Mouse (Mus musculus) testis, adult 2 months (tissue): ENCODE results near the gene 2300003K06Rik. TPM values are rescaled to one million over a fixed set of nuclear protein-coding genes. Genes with fewer than 3 reads are reported as not detected.
"Not testable (repeated sequence)": the region's sequence is repeated elsewhere in the genome, so short reads cannot be mapped to it uniquely, and the experiment has no call there.

Source experiments
- H3K27ac ChIP-seq: fragments of 200-500 bp; 2 replicates; pipeline ENCODE4 v1.5.1; 2012; ENCODE audit warnings: low read depth, low read length; ENCODE audit not compliant: control insufficient read depth, insufficient read depth
- H3K27me3 ChIP-seq: fragments of 200-500 bp; 2 replicates; pipeline ENCODE4 v1.6.1; 2012; ENCODE audit warnings: mild to moderate bottlenecking, low read length, moderate library complexity; ENCODE audit not compliant: control insufficient read depth, insufficient read depth
- H3K36me3 ChIP-seq: fragments of 200-500 bp; 2 replicates; pipeline ENCODE4 v1.6.1; 2012; ENCODE audit warnings: mild to moderate bottlenecking, low read length; ENCODE audit not compliant: control insufficient read depth, insufficient read depth
- H3K4me1 ChIP-seq: fragments of 200-500 bp; 2 replicates; pipeline ENCODE4 v1.6.1; 2012; ENCODE audit warnings: low read length; ENCODE audit not compliant: control insufficient read depth, insufficient read depth
- H3K4me3 ChIP-seq: fragments of 200-500 bp; 2 replicates; pipeline ENCODE4 v1.5.1; 2012; ENCODE audit warnings: low read depth, mild to moderate bottlenecking, low read length, moderate library complexity, mixed read lengths; ENCODE audit not compliant: control insufficient read depth
- CTCF ChIP-seq: fragments of 200-500 bp; IDR thresholded peaks from 2 replicates; pipeline ENCODE4 v1.5.1; 2012; ENCODE audit warnings: low read depth, mild to moderate bottlenecking, inconsistent platforms, low read length, moderate library complexity; ENCODE audit not compliant: control insufficient read depth, insufficient read depth, insufficient replicate concordance
- POLR2A ChIP-seq: fragments of 200-500 bp; IDR thresholded peaks from 2 replicates; pipeline ENCODE4 v1.6.1; 2012; ENCODE audit warnings: low read depth, mild to moderate bottlenecking, inconsistent platforms, low read length, moderate library complexity; ENCODE audit not compliant: control insufficient read depth
- polyA plus RNA-seq: library from polyadenylated mRNA; depleted of rRNA; stranded (reverse); fragments of >200 nt; gene quantifications from 2 replicates; pipeline ENCODE4 v1.2.3, GENCODE M21; 2012; rRNA removed

2300003K06Rik gene
- polyA plus RNA-seq, 1 experiment, result not detected

- Histone ChIP-seq H3K4me3 (no peak overlapping the region), H3K4me1 (no peaks in the 10 kb centered on the region), H3K27me3 (no peaks in the 10 kb centered on the region), H3K27ac (no peak overlapping the region), H3K36me3 (no peaks in the 10 kb centered on the region)
- TF ChIP-seq POLR2A (no peak), CTCF (no peak)
Measured at GRCm38 (mm10) chr11:99846746-99847145, 8.9 kb upstream of the 2300003K06Rik start.

DNA sequence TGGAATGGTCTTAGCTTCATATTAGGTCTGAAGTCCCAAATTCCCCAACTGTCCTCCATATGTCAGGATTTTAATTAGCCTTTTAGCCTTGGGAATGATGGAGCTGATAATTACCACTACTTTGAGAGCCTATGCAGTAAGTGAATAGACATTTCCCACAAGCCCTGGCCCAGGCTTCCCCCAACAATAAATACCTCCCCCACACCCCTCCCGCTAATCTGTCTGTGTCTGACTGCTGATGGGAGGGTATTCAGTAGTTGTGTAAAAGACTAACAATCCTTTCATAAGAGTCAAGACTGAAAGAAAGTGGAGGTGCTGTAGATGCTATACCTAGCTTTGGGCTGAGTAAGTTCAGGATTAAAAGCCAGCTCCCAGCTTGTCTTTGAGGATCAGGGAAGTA, 4.3 kb upstream of the 2300003K06Rik start:
- Histone ChIP-seq H3K4me3 (no peak overlapping the region), H3K36me3 (no peaks in the 10 kb centered on the region), H3K27me3 (no peaks in the 10 kb centered on the region), H3K4me1 (no peaks in the 10 kb centered on the region; the same call in none of the 2 replicates), H3K27ac (no peak overlapping the region)
- TF ChIP-seq POLR2A (no peak), CTCF (no peak)

GRCm38 (mm10) chr11:99815566-99815965, 22.3 kb downstream of the 2300003K06Rik start, which contains the start of gene Gm11564:
TSS of gene Gm11564 (minus strand) at chr11:99815666.
- H3K27ac ChIP-seq, H3K36me3 ChIP-seq, H3K27me3 ChIP-seq, H3K4me3 ChIP-seq, H3K4me1 ChIP-seq: not testable (repeated sequence)

DNA sequence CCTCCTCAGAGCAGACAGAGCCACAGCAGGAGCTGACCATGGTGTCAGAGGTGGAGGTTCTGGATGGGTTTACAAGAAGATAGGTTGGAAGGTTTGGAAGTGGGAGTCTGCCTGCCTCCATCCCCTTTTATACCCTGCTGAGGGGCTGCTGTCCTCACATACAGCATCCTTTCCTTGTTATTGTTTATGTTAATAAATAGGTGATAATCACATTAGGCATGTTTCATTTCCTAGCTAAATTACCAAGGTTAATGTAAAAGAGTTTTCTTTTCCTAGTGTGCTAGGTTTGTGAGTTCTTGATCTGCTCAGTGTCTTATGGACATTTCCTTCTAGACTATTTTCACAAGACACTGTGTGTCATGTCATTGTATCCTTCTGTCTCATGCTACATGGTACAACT, 28.1 kb downstream of the 2300003K06Rik start, which contains the start of gene Krtap4-13:
Gene Krtap4-13 (minus strand): TSS at position 101 of the 400 bp plus-strand sequence.
- H3K4me1 ChIP-seq, H3K27ac ChIP-seq, H3K36me3 ChIP-seq, H3K27me3 ChIP-seq, H3K4me3 ChIP-seq: not testable (repeated sequence)

DNA sequence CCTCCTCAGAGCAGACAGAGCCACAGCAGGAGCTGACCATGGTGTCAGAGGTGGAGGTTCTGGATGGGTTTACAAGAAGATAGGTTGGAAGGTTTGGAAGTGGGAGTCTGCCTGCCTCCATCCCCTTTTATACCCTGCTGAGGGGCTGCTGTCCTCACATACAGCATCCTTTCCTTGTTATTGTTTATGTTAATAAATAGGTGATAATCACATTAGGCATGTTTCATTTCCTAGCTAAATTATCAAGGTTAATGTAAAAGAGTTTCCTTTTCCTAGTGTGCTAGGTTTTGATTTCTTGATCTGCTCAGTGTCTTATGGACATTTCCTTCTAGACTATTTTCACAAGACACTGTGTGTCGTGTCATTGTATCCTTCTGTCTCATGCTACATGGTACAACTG, 33.5 kb downstream of the 2300003K06Rik start, which contains the start of gene Gm11554:
Gene Gm11554 (minus strand): TSS at position 101 of the 400 bp plus-strand sequence.
- H3K4me1 ChIP-seq, H3K4me3 ChIP-seq, H3K36me3 ChIP-seq, H3K27me3 ChIP-seq, H3K27ac ChIP-seq: not testable (repeated sequence)

DNA sequence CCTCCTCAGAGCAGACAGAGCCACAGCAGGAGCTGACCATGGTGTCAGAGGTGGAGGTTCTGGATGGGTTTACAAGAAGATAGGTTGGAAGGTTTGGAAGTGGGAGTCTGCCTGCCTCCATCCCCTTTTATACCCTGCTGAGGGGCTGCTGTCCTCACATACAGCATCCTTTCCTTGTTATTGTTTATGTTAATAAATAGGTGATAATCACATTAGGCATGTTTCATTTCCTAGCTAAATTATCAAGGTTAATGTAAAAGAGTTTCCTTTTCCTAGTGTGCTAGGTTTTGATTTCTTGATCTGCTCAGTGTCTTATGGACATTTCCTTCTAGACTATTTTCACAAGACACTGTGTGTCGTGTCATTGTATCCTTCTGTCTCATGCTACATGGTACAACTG, 39.0 kb downstream of the 2300003K06Rik start, which contains the start of gene Gm11569:
Gene Gm11569 (minus strand): TSS at position 101 of the 400 bp plus-strand sequence.
- not testable (repeated sequence) for H3K4me3 ChIP-seq, H3K27ac ChIP-seq, H3K27me3 ChIP-seq, H3K36me3 ChIP-seq, H3K4me1 ChIP-seq

GRCm38 (mm10) chr11:99793367-99793766, 44.5 kb downstream of the 2300003K06Rik start, which contains the start of gene Gm11596:
TSS of gene Gm11596 (minus strand) at chr11:99793467.
- no peaks in the 10 kb centered on the region for H3K4me1 ChIP-seq
- H3K27ac ChIP-seq, result no peak within 1 kb of the TSS
- H3K4me3 ChIP-seq, result no peak within 1 kb of the TSS

More at GRCm38 (mm10) chr11:99793367-99793766, 44.5 kb downstream of the 2300003K06Rik start, which contains the start of gene Gm11596:
- TF ChIP-seq POLR2A (no peak), CTCF (no peak)
- H3K36me3 ChIP-seq, result no peaks in the 10 kb centered on the region
- H3K27me3 ChIP-seq, result no peaks in the 10 kb centered on the region

Other genes starting within 250 kb of the 2300003K06Rik start
- gene Krtap1-3, start 246.7 kb downstream of the 2300003K06Rik start, polyA plus RNA-seq, result 0.12 TPM in 1 of 2 replicates, not detected in the other
- not detected in 2 replicates for gene Krtap9-3, start 240.0 kb downstream of the 2300003K06Rik start, polyA plus RNA-seq
- not detected in 2 replicates for gene Gm11938, start 234.8 kb downstream of the 2300003K06Rik start, polyA plus RNA-seq
- gene Gm11937, start 227.9 kb downstream of the 2300003K06Rik start, polyA plus RNA-seq, result not detected in 2 replicates
- 0.13 and 0.26 TPM in 2 replicates for gene Krtap2-4, start 223.2 kb downstream of the 2300003K06Rik start, polyA plus RNA-seq
- not detected in 2 replicates for gene Gm11562, start 217.6 kb downstream of the 2300003K06Rik start, polyA plus RNA-seq
- gene Krtap4-1, start 209.8 kb downstream of the 2300003K06Rik start, polyA plus RNA-seq, result not detected in 2 replicates
- not detected in 2 replicates for gene Krtap4-2, start 203.0 kb downstream of the 2300003K06Rik start, polyA plus RNA-seq
- gene Krtap4-7, start 194.0 kb downstream of the 2300003K06Rik start, polyA plus RNA-seq, result not detected in 2 replicates
- gene Gm11555, start 187.8 kb downstream of the 2300003K06Rik start, polyA plus RNA-seq, result not detected in 2 replicates
- gene Gm11563, start 179.1 kb downstream of the 2300003K06Rik start, polyA plus RNA-seq, result not detected in 2 replicates
- gene Krtap4-6, start 172.1 kb downstream of the 2300003K06Rik start, polyA plus RNA-seq, result 0.15 TPM in 1 of 2 replicates, not detected in the other
- gene Gm14190, start 147.3 kb downstream of the 2300003K06Rik start, polyA plus RNA-seq, result not detected in 2 replicates
- gene Gm14180, start 103.8 kb downstream of the 2300003K06Rik start, polyA plus RNA-seq, result not detected in 2 replicates
- not detected in 2 replicates for gene Gm11595, start 65.2 kb downstream of the 2300003K06Rik start, polyA plus RNA-seq
- gene Krtap4-8, start 57.4 kb downstream of the 2300003K06Rik start, polyA plus RNA-seq, result not detected in 2 replicates
- gene Krtap4-9, start 52.9 kb downstream of the 2300003K06Rik start, polyA plus RNA-seq, result not detected in 2 replicates
- not detected in 2 replicates for gene Gm11596, start 44.6 kb downstream of the 2300003K06Rik start, polyA plus RNA-seq
- not detected in 2 replicates for gene Gm11569, start 39.1 kb downstream of the 2300003K06Rik start, polyA plus RNA-seq
- gene Gm11554, start 33.6 kb downstream of the 2300003K06Rik start, polyA plus RNA-seq, result not detected in 2 replicates
- 0.14 and 0.28 TPM in 2 replicates for gene Krtap4-13, start 28.2 kb downstream of the 2300003K06Rik start, polyA plus RNA-seq
- 0.22 and 0.34 TPM in 2 replicates for gene Gm11564, start 22.4 kb downstream of the 2300003K06Rik start, polyA plus RNA-seq
- not detected in 2 replicates for gene Krtap4-16, start 13.5 kb upstream of the 2300003K06Rik start, polyA plus RNA-seq
- not detected in 2 replicates for gene Gm11568, start 19.9 kb upstream of the 2300003K06Rik start, polyA plus RNA-seq
- not detected in 2 replicates for gene Gm11559, start 26.4 kb upstream of the 2300003K06Rik start, polyA plus RNA-seq
- gene Krtap9-1, start 35.3 kb upstream of the 2300003K06Rik start, polyA plus RNA-seq, result not detected in 2 replicates
- gene Gm11567, start 41.1 kb upstream of the 2300003K06Rik start, polyA plus RNA-seq, result not detected in 2 replicates
- gene Krtap31-1, start 69.9 kb upstream of the 2300003K06Rik start, polyA plus RNA-seq, result not detected in 2 replicates
- 3.6 and 3.9 TPM in 2 replicates for gene Gm11565, start 76.7 kb upstream of the 2300003K06Rik start, polyA plus RNA-seq
- gene Krtap31-2, start 98.2 kb upstream of the 2300003K06Rik start, polyA plus RNA-seq, result not detected in 2 replicates
- gene Krtap9-5, start 110.4 kb upstream of the 2300003K06Rik start, polyA plus RNA-seq, result not detected in 2 replicates
- gene Krtap29-1, start 141.0 kb upstream of the 2300003K06Rik start, polyA plus RNA-seq, result 0.24 TPM in 1 of 2 replicates, not detected in the other
- gene Krtap16-1, start 148.5 kb upstream of the 2300003K06Rik start, polyA plus RNA-seq, result 0.06 and 0.12 TPM in 2 replicates
- gene Krtap17-1, start 155.9 kb upstream of the 2300003K06Rik start, polyA plus RNA-seq, result 1.8 and 2.0 TPM in 2 replicates
- not detected in 2 replicates for gene Krt33a, start 178.1 kb upstream of the 2300003K06Rik start, polyA plus RNA-seq
- gene Krt33b, start 191.8 kb upstream of the 2300003K06Rik start, polyA plus RNA-seq, result not detected in 2 replicates
- not detected in 2 replicates for gene Krt34, start 203.5 kb upstream of the 2300003K06Rik start, polyA plus RNA-seq
- gene Krt31, start 212.5 kb upstream of the 2300003K06Rik start, polyA plus RNA-seq, result 0.12 and 0.18 TPM in 2 replicates